Mouse (Mus musculus) forebrain, embryonic 11.5 days (tissue): ENCODE data around the gene Epn1. TPM values are rescaled to one million over a fixed set of nuclear protein-coding genes. Genes with fewer than 3 reads are reported as not detected.

ENCODE experiments used
- ATAC-seq: fragments of 200-750 bp; cut with Nextera tagmentation; replicated peaks from 2 replicates; pipeline ENCODE4 v1.8.0; 2017; ENCODE audit warnings: moderate TSS enrichment; ENCODE audit not compliant: low FRiP score
- DNase-seq: peaks from one replicate; pipeline ENCODE4 v3.0.0-alpha.2; 2017; ENCODE audit warnings: low spot score
- H3K27ac ChIP-seq: fragments of 300-500 bp; sonication (generic); 2 replicates; pipeline ENCODE4 v1.5.1; 2014; ENCODE audit warnings: low read depth, low read length
- H3K27me3 ChIP-seq: fragments of 300-500 bp; sonication (generic); 2 replicates; pipeline ENCODE4 v1.6.1; 2014; ENCODE audit warnings: mild to moderate bottlenecking, low read length, mixed read lengths; ENCODE audit not compliant: control insufficient read depth, insufficient read depth
- H3K36me3 ChIP-seq: fragments of 300-500 bp; sonication (generic); 2 replicates; pipeline ENCODE4 v1.6.1; 2014; ENCODE audit warnings: mild to moderate bottlenecking, low read length, moderate library complexity, mixed read lengths; ENCODE audit not compliant: control insufficient read depth, insufficient read depth
- H3K4me1 ChIP-seq: fragments of 300-500 bp; sonication (generic); replicated peaks from 2 replicates; pipeline ENCODE4 v1.6.1; 2014; ENCODE audit warnings: low read length, mixed read lengths; ENCODE audit not compliant: control insufficient read depth, insufficient read depth
- H3K4me2 ChIP-seq: fragments of 300-500 bp; sonication (generic); 2 replicates; pipeline ENCODE4 v1.6.1; 2014; ENCODE audit warnings: low read depth, mild to moderate bottlenecking, low read length, moderate library complexity, mixed read lengths; ENCODE audit not compliant: severe bottlenecking
- H3K4me3 ChIP-seq: fragments of 300-500 bp; sonication (generic); 2 replicates; pipeline ENCODE4 v1.5.1; 2014; ENCODE audit warnings: low read depth, low read length
- H3K9ac ChIP-seq: fragments of 300-500 bp; sonication (generic); 2 replicates; pipeline ENCODE4 v1.6.1; 2014; ENCODE audit warnings: low read length
- H3K9me3 ChIP-seq: fragments of 300-500 bp; sonication (generic); 2 replicates; pipeline ENCODE4 v1.6.1; 2016; ENCODE audit warnings: low read length, mixed read lengths; ENCODE audit not compliant: control insufficient read depth
- WGBS: fragments of 180-500 bp; shearing (Covaris S2); extraction: QIAGEN DNeasy Blood & Tissue Kit; methylation state at CpG from one replicate; pipeline ENCODE4 v1.1.7; 2014; 5-methylcytosine and 5-hydroxymethylcytosine counted together
- polyA plus RNA-seq: library from polyadenylated mRNA; unstranded; fragments of >200 nt; fragmentation: Nextera tagmentation; extraction: Ambion mirVana; gene quantifications from 2 replicates; pipeline ENCODE4 v1.2.1, GENCODE M21; 2014

The Epn1 gene
- polyA plus RNA-seq, 1 experiment from 2014 or later: 70.1 TPM

GRCm38 (mm10) chr7:5053456-5054179, 26.4 kb upstream of the Epn1 start:
- ATAC-seq (no peak), DNase-seq (no peak)
- peak overlapping the region; percentile 49 for H3K9ac ChIP-seq
- no peaks in the 10 kb centered on the region for H3K9me3 ChIP-seq
- H3K27ac ChIP-seq: no peak overlapping the region
- H3K4me2 ChIP-seq: peak overlapping the region; percentile 93
- peaks cover 26% of the 10 kb centered on the region for H3K4me1 ChIP-seq
- H3K27me3 ChIP-seq: peaks cover 59% of the 10 kb centered on the region
- peak overlapping the region; percentile 77 for H3K4me3 ChIP-seq
- WGBS: 8% methylated on average over 32 of the region's 32 CpGs
- no peaks in the 10 kb centered on the region for H3K36me3 ChIP-seq

- WGBS: 3% methylated on average over 54 of the region's 55 CpGs
- Histone ChIP-seq H3K4me2 (peak overlapping the region; percentile 70), H3K36me3 (no peaks in the 10 kb centered on the region), H3K4me3 (peak overlapping the region; percentile 38), H3K27me3 (peaks cover 59% of the 10 kb centered on the region), H3K27ac (no peak overlapping the region), H3K9me3 (no peaks in the 10 kb centered on the region), H3K4me1 (peaks cover 33% of the 10 kb centered on the region), H3K9ac (peak overlapping the region; percentile 62)
- DNase-seq (peak; percentile 69), ATAC-seq (no peak)
Measured at GRCm38 (mm10) chr7:5056651-5057263, 23.3 kb upstream of the Epn1 start.

- no peaks in the 10 kb centered on the region for H3K9me3 ChIP-seq
- peak overlapping the region; percentile 38; the same call in 1 of the 2 replicates for H3K4me3 ChIP-seq
- WGBS: 34% methylated on average over 8 of the region's 8 CpGs
- H3K9ac ChIP-seq: no peak overlapping the region
- H3K27ac ChIP-seq: no peak overlapping the region
- H3K36me3 ChIP-seq: no peaks in the 10 kb centered on the region
- ATAC-seq (no peak), DNase-seq (no peak)
- H3K4me2 ChIP-seq: peak overlapping the region; percentile 70; the same call in 1 of the 2 replicates
- H3K27me3 ChIP-seq: peaks cover 56% of the 10 kb centered on the region
- H3K4me1 ChIP-seq: peaks cover 29% of the 10 kb centered on the region
Measured at GRCm38 (mm10) chr7:5057381-5057780, 22.7 kb upstream of the Epn1 start.

- no peak overlapping the region for H3K4me3 ChIP-seq
Measured at GRCm38 (mm10) chr7:5057804-5058203, 22.2 kb upstream of the Epn1 start.

GRCm38 (mm10) chr7:5058631-5059030, 21.4 kb upstream of the Epn1 start:
- WGBS: 86% methylated on average over 1 of the region's 1 CpGs

More at GRCm38 (mm10) chr7:5057804-5058203, 22.2 kb upstream of the Epn1 start:
- Histone ChIP-seq H3K27ac (no peak overlapping the region), H3K4me2 (no peak overlapping the region), H3K36me3 (no peaks in the 10 kb centered on the region), H3K4me1 (peaks cover 24% of the 10 kb centered on the region), H3K9me3 (no peaks in the 10 kb centered on the region), H3K9ac (no peak overlapping the region), H3K27me3 (peaks cover 52% of the 10 kb centered on the region)
- 29% methylated on average over 11 of the region's 11 CpGs for WGBS
- ATAC-seq (no peak), DNase-seq (no peak)

GRCm38 (mm10) chr7:5059421-5059820, 20.6 kb upstream of the Epn1 start:
- no peaks in the 10 kb centered on the region for H3K36me3 ChIP-seq
- no peak overlapping the region for H3K27ac ChIP-seq
- DNase-seq (no peak), ATAC-seq (no peak)
- no peaks in the 10 kb centered on the region for H3K9me3 ChIP-seq
- peaks cover 36% of the 10 kb centered on the region for H3K27me3 ChIP-seq
- no peak overlapping the region for H3K4me3 ChIP-seq
- no peak overlapping the region for H3K4me2 ChIP-seq
- H3K4me1 ChIP-seq: peaks cover 20% of the 10 kb centered on the region
- 90% methylated on average over 12 of the region's 12 CpGs for WGBS
- peak overlapping the region; percentile 86; the same call in 1 of the 2 replicates for H3K9ac ChIP-seq

More at GRCm38 (mm10) chr7:5058631-5059030, 21.4 kb upstream of the Epn1 start:
- DNase-seq: no peak
- Histone ChIP-seq H3K9me3 (no peaks in the 10 kb centered on the region), H3K36me3 (no peaks in the 10 kb centered on the region), H3K27ac (no peak overlapping the region), H3K9ac (no peak overlapping the region), H3K4me3 (no peak overlapping the region), H3K27me3 (peaks cover 44% of the 10 kb centered on the region), H3K4me1 (peaks cover 18% of the 10 kb centered on the region), H3K4me2 (no peak overlapping the region)
- no peak for ATAC-seq

- Histone ChIP-seq H3K9me3 (no peaks in the 10 kb centered on the region), H3K36me3 (no peaks in the 10 kb centered on the region), H3K27ac (peak overlapping the region; percentile 98), H3K4me2 (peak overlapping the region; percentile 88), H3K4me3 (peak overlapping the region; percentile 64), H3K4me1 (peaks cover 20% of the 10 kb centered on the region), H3K27me3 (peaks cover 27% of the 10 kb centered on the region), H3K9ac (peak overlapping the region; percentile 86)
- DNase-seq: peak; percentile 87
- ATAC-seq: 0 out of 2 replicates have a peak, but pooled peaks have one; percentile 9
- WGBS: 2% methylated on average over 27 of the region's 27 CpGs
Measured at GRCm38 (mm10) chr7:5060239-5060731, 19.8 kb upstream of the Epn1 start.

GRCm38 (mm10) chr7:5060944-5061773, 18.9 kb upstream of the Epn1 start:
- Histone ChIP-seq H3K36me3 (no peaks in the 10 kb centered on the region), H3K27ac (peak overlapping the region; percentile 98), H3K4me1 (peaks cover 20% of the 10 kb centered on the region), H3K4me3 (peak overlapping the region; percentile 64), H3K9ac (peak overlapping the region; percentile 86), H3K9me3 (no peaks in the 10 kb centered on the region), H3K4me2 (peak overlapping the region; percentile 88), H3K27me3 (peaks cover 19% of the 10 kb centered on the region)
- DNase-seq: peak; percentile 97
- WGBS: under 1% methylated on average over 60 of the region's 60 CpGs
- ATAC-seq: peak; percentile 88
